ENCODE assay signal across 10 mouse cellular contexts in the genomic region with DNA sequence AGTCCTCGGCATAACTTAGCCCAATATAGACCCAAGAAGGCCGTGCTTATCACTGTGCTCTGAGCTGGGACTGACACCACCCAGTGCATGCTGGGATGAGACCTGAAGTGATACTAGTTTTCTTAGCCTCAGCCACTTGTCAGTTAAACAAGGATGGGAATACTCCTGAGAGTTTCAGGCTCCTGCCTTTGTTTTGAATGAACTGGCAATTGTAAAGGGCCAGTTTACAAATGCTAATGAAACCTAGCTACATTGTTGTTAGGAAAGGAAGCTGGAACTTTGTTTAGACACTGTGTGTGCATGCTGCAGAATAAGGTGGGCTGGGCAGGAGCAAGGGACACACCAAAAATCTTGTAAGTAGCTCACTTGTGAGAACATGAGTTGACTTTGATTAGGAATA. TPM values are rescaled to one million over a fixed set of nuclear protein-coding genes. Genes with fewer than 3 reads are reported as not detected.
DNase-seq lines count a peak whose midpoint lies in the region; ATAC-seq lines count a peak whose summit lies in the region.
"Had no signal": no experiment of that assay in that cellular context is flagged by ENCODE, and none has a peak within 500 bp of the region (broad histone marks: within the 10 kb centered on the region; RNA-seq: fewer than 3 reads in every experiment).

No protein-coding gene starts in this region.

- 33% methylated on average over 2 of the region's 2 CpGs for WGBS in forebrain, embryonic 13.5 days
- 37% methylated on average over 2 of the region's 2 CpGs for WGBS in forebrain, embryonic 16.5 days
- 46% methylated on average over 2 of the region's 2 CpGs for WGBS in kidney, embryonic 16.5 days
- WGBS in hindbrain, embryonic 14.5 days = 38% methylated on average over 2 of the region's 2 CpGs
- WGBS in neural tube, embryonic 15.5 days = 21% methylated on average over 2 of the region's 2 CpGs

- H3K4me3 ChIP-seq in forebrain, embryonic 13.5 days = no peak overlapping the region
- H3K4me3 ChIP-seq in forebrain, embryonic 16.5 days (replicated peaks; ENCODE audit: low read length) = no peak overlapping the region
- no peak overlapping the region for H3K4me3 ChIP-seq in kidney, embryonic 16.5 days (ENCODE audit: low read length)
- no peak overlapping the region; the same call in 1 of the 2 replicates for H3K4me3 ChIP-seq in hindbrain, embryonic 14.5 days (replicated peaks; ENCODE audit: low read length)
- H3K4me3 ChIP-seq in neural tube, embryonic 15.5 days (replicated peaks) = peak overlapping the region; percentile 66; the same call in 1 of the 2 replicates

- ATAC-seq in forebrain, embryonic 13.5 days = no peak
- no peak for ATAC-seq in forebrain, embryonic 16.5 days
- no peak for ATAC-seq in kidney, embryonic 16.5 days (ENCODE audit: low FRiP score, low TSS enrichment)
- no peak for ATAC-seq in hindbrain, embryonic 14.5 days (ENCODE audit: low FRiP score)
- no peak for ATAC-seq in neural tube, embryonic 15.5 days (ENCODE audit: low FRiP score)
- ATAC-seq: liver, postnatal 0 days had no signal

- H3K4me2 ChIP-seq in forebrain, embryonic 13.5 days = peak overlapping the region; percentile 99; the same call in 1 of the 2 replicates
- H3K4me2 ChIP-seq in forebrain, embryonic 16.5 days (ENCODE audit: low read length) = no peak overlapping the region
- no peak overlapping the region for H3K4me2 ChIP-seq in kidney, embryonic 16.5 days (replicated peaks; ENCODE audit: low read depth, low read length)
- peak overlapping the region; percentile 96 for H3K4me2 ChIP-seq in hindbrain, embryonic 14.5 days (replicated peaks)
- H3K4me2 ChIP-seq in neural tube, embryonic 15.5 days = peak overlapping the region; percentile 92

- H3K27ac ChIP-seq in forebrain, embryonic 13.5 days = peak overlapping the region; percentile 51; the same call in 1 of the 2 replicates
- no peak overlapping the region for H3K27ac ChIP-seq in forebrain, embryonic 16.5 days (ENCODE audit: low read length)
- H3K27ac ChIP-seq in kidney, embryonic 16.5 days (ENCODE audit: low read length) = 0 out of 2 replicates have a peak overlapping the region, but pooled peaks have one; percentile 7
- no peak overlapping the region for H3K27ac ChIP-seq in hindbrain, embryonic 14.5 days
- no peak overlapping the region; the same call in 1 of the 2 replicates for H3K27ac ChIP-seq in neural tube, embryonic 15.5 days (replicated peaks)

- intact Hi-C loops in left cerebral cortex, postnatal 25 days (cut with DNase I) = no loop called here

- H3K27me3 ChIP-seq in forebrain, embryonic 13.5 days = peaks cover 65% of the 10 kb centered on the region
- H3K27me3 ChIP-seq in forebrain, embryonic 16.5 days (replicated peaks; ENCODE audit: control insufficient read depth, insufficient read depth, low read length) = peaks cover 3% of the 10 kb centered on the region; the same call in 1 of the 2 replicates
- peaks cover 12% of the 10 kb centered on the region for H3K27me3 ChIP-seq in kidney, embryonic 16.5 days (ENCODE audit: insufficient read depth, low read length)
- H3K27me3 ChIP-seq in hindbrain, embryonic 14.5 days (ENCODE audit: control insufficient read depth, insufficient read depth, low read length) = peaks cover 7% of the 10 kb centered on the region; the same call in 1 of the 2 replicates
- peaks cover 25% of the 10 kb centered on the region for H3K27me3 ChIP-seq in neural tube, embryonic 15.5 days (replicated peaks)

- no peak for DNase-seq in kidney, postnatal 10 days
- DNase-seq in hindbrain, embryonic 14.5 days (ENCODE audit: low spot score) = no peak
- no peak for DNase-seq in left cerebral cortex, postnatal 25 days (ENCODE audit: low spot score in 2 of 2)
- no peak for DNase-seq in spleen, postnatal 36 days (ENCODE audit: low spot score in 2 of 2)
- DNase-seq: gastrocnemius, postnatal 25 days; liver, postnatal 0 days had no signal

- no peaks in the 10 kb centered on the region for H3K9me3 ChIP-seq in forebrain, embryonic 13.5 days (replicated peaks)
- H3K9me3 ChIP-seq in forebrain, embryonic 16.5 days (ENCODE audit: control insufficient read depth, low read length) = no peaks in the 10 kb centered on the region
- no peaks in the 10 kb centered on the region for H3K9me3 ChIP-seq in kidney, embryonic 16.5 days (ENCODE audit: low read length)
- no peaks in the 10 kb centered on the region for H3K9me3 ChIP-seq in hindbrain, embryonic 14.5 days (ENCODE audit: control insufficient read depth, low read length)
- H3K9me3 ChIP-seq in neural tube, embryonic 15.5 days (replicated peaks) = no peaks in the 10 kb centered on the region

- 0 out of 2 replicates have a peak overlapping the region, but pooled peaks have one; percentile 86 for H3K9ac ChIP-seq in forebrain, embryonic 13.5 days
- H3K9ac ChIP-seq in forebrain, embryonic 16.5 days (replicated peaks; ENCODE audit: low read depth, low read length) = no peak overlapping the region
- H3K9ac ChIP-seq in kidney, embryonic 16.5 days (replicated peaks; ENCODE audit: low read length) = no peak overlapping the region
- 0 out of 2 replicates have a peak overlapping the region, but pooled peaks have one; percentile 90 for H3K9ac ChIP-seq in hindbrain, embryonic 14.5 days
- no peak overlapping the region for H3K9ac ChIP-seq in neural tube, embryonic 15.5 days (replicated peaks)
- H3K9ac ChIP-seq: liver, postnatal 0 days had no signal

- H3K36me3 ChIP-seq in forebrain, embryonic 13.5 days (ENCODE audit: poor library complexity, severe bottlenecking) = no peaks in the 10 kb centered on the region
- no peaks in the 10 kb centered on the region for H3K36me3 ChIP-seq in forebrain, embryonic 16.5 days (ENCODE audit: control insufficient read depth, insufficient read depth)
- H3K36me3 ChIP-seq in kidney, embryonic 16.5 days (ENCODE audit: insufficient read depth, low read length) = no peaks in the 10 kb centered on the region
- no peaks in the 10 kb centered on the region for H3K36me3 ChIP-seq in hindbrain, embryonic 14.5 days (replicated peaks; ENCODE audit: control insufficient read depth, insufficient read depth)
- no peaks in the 10 kb centered on the region for H3K36me3 ChIP-seq in neural tube, embryonic 15.5 days

- peaks cover 31% of the 10 kb centered on the region for H3K4me1 ChIP-seq in forebrain, embryonic 13.5 days
- H3K4me1 ChIP-seq in forebrain, embryonic 16.5 days (replicated peaks; ENCODE audit: control insufficient read depth, insufficient read depth, low read length) = peaks cover 22% of the 10 kb centered on the region
- peaks cover 34% of the 10 kb centered on the region for H3K4me1 ChIP-seq in kidney, embryonic 16.5 days (ENCODE audit: insufficient read depth, low read length)
- peaks cover 38% of the 10 kb centered on the region for H3K4me1 ChIP-seq in hindbrain, embryonic 14.5 days (replicated peaks; ENCODE audit: control insufficient read depth, insufficient read depth, low read length)
- H3K4me1 ChIP-seq in neural tube, embryonic 15.5 days = peaks cover 42% of the 10 kb centered on the region

RNA-seq across cellular contexts. Expression of a gene that starts 5.9 kb away (rescaled TPM):
- polyA plus RNA-seq in forebrain, embryonic 13.5 days (2015; fragmentation: Nextera tagmentation; extraction: Ambion mirVana) = 7.6 and 9.0 TPM in 2 replicates
- polyA plus RNA-seq in forebrain, embryonic 16.5 days (2015; fragmentation: Nextera tagmentation; extraction: Ambion mirVana) = 10.7 and 12.9 TPM in 2 replicates
- 61.4 and 61.5 TPM in 2 replicates for polyA plus RNA-seq in kidney, embryonic 16.5 days (2015; fragmentation: Nextera tagmentation; extraction: Ambion mirVana)
- polyA plus RNA-seq in hindbrain, embryonic 14.5 days (2014; fragmentation: Nextera tagmentation; extraction: Ambion mirVana) = 18.0 and 22.9 TPM in 2 replicates
- polyA plus RNA-seq in neural tube, embryonic 15.5 days (2015; fragmentation: Nextera tagmentation; extraction: Ambion mirVana) = 20.1 and 21.7 TPM in 2 replicates
- 100 to 1,000 TPM; 192 to 208 TPM for total RNA-seq in left cerebral cortex, postnatal 25 days (2021)

RNA-seq across cellular contexts. Expression of a gene that starts 20.8 kb away (rescaled TPM):
- 0.81 and 1.1 TPM in 2 replicates for polyA plus RNA-seq in forebrain, embryonic 13.5 days (2015; fragmentation: Nextera tagmentation; extraction: Ambion mirVana)
- 1.2 and 1.5 TPM in 2 replicates for polyA plus RNA-seq in forebrain, embryonic 16.5 days (2015; fragmentation: Nextera tagmentation; extraction: Ambion mirVana)
- 41.6 and 53.6 TPM in 2 replicates for polyA plus RNA-seq in kidney, embryonic 16.5 days (2015; fragmentation: Nextera tagmentation; extraction: Ambion mirVana)
- 1.0 and 1.7 TPM in 2 replicates for polyA plus RNA-seq in hindbrain, embryonic 14.5 days (2014; fragmentation: Nextera tagmentation; extraction: Ambion mirVana)
- 10.9 and 16.0 TPM in 2 replicates for polyA plus RNA-seq in neural tube, embryonic 15.5 days (2015; fragmentation: Nextera tagmentation; extraction: Ambion mirVana)
- total RNA-seq in left cerebral cortex, postnatal 25 days (2021) = 1 to 10 TPM in 1 of 2 experiments, under 1 TPM in 1; 0.99 to 1.1 TPM

RNA-seq across cellular contexts. Expression of a gene that starts 54.8 kb away (rescaled TPM):
- 53.7 and 62.7 TPM in 2 replicates for polyA plus RNA-seq in forebrain, embryonic 13.5 days (2015; fragmentation: Nextera tagmentation; extraction: Ambion mirVana)
- polyA plus RNA-seq in forebrain, embryonic 16.5 days (2015; fragmentation: Nextera tagmentation; extraction: Ambion mirVana) = 86.4 and 93.1 TPM in 2 replicates
- 91.4 and 91.6 TPM in 2 replicates for polyA plus RNA-seq in kidney, embryonic 16.5 days (2015; fragmentation: Nextera tagmentation; extraction: Ambion mirVana)
- polyA plus RNA-seq in hindbrain, embryonic 14.5 days (2014; fragmentation: Nextera tagmentation; extraction: Ambion mirVana) = 53.1 and 65.0 TPM in 2 replicates
- polyA plus RNA-seq in neural tube, embryonic 15.5 days (2015; fragmentation: Nextera tagmentation; extraction: Ambion mirVana) = 72.4 and 78.3 TPM in 2 replicates
- total RNA-seq in left cerebral cortex, postnatal 25 days (2021) = 10 to 100 TPM; 58.8 to 61.0 TPM

Comparison
In these comparisons a context has a peak if more than half of its experiments do, and no peak if none do; other contexts are left out.
1. H3K27ac ChIP-seq: peak in forebrain, embryonic 13.5 days (single experiment) and kidney, embryonic 16.5 days (single experiment); none in forebrain, embryonic 16.5 days (single experiment), hindbrain, embryonic 14.5 days (single experiment) and neural tube, embryonic 15.5 days (single experiment).
2. H3K4me2 ChIP-seq: peak in forebrain, embryonic 13.5 days (single experiment), hindbrain, embryonic 14.5 days (single experiment) and neural tube, embryonic 15.5 days (single experiment); none in forebrain, embryonic 16.5 days (single experiment) and kidney, embryonic 16.5 days (single experiment).
3. H3K9ac ChIP-seq: peak in forebrain, embryonic 13.5 days (single experiment) and hindbrain, embryonic 14.5 days (single experiment); none in forebrain, embryonic 16.5 days (single experiment), kidney, embryonic 16.5 days (single experiment) and neural tube, embryonic 15.5 days (single experiment).